ENCODE assay signal across 8 mouse cellular contexts in genomic region chr16:34004128-34004578, GRCm38 (mm10). TPM values are rescaled to one million over a fixed set of nuclear protein-coding genes. Genes with fewer than 3 reads are reported as not detected.
DNase-seq lines count a peak whose midpoint lies in the region; ATAC-seq lines count a peak whose summit lies in the region.

No protein-coding gene starts in this region.

- DNase-seq in embryo, embryonic 11 days = peak; percentile 31
- DNase-seq in embryo, embryonic 10.5 days (ENCODE audit: low spot score) = no peak
- peak; percentile 65 for DNase-seq in MN1 (ENCODE audit: low spot score)
- peak; percentile 24 for DNase-seq in gastrocnemius, adult 18-20 months (ENCODE audit: low spot score)
- no peak for DNase-seq in urinary bladder, postnatal 25 days (ENCODE audit: low spot score)

- H3K4me3 ChIP-seq in intestine, embryonic 16.5 days (ENCODE audit: low read length) = no peak overlapping the region

- peak; percentile 71 for ATAC-seq in intestine, embryonic 16.5 days
- peak; percentile 54 for ATAC-seq in megakaryocyte progenitor cell, adult 5-6 weeks (replicated peaks; ENCODE audit: poor library complexity)
- no peak for ATAC-seq in activated CD4-positive, CD25-positive, alpha-beta regulatory T cell, adult 4 months

- H3K27ac ChIP-seq in intestine, embryonic 16.5 days (ENCODE audit: low read length) = no peak overlapping the region

- no peak overlapping the region; the same call in 1 of the 2 replicates for H3K9ac ChIP-seq in intestine, embryonic 16.5 days (ENCODE audit: low read depth, low read length)

- no peaks in the 10 kb centered on the region for H3K36me3 ChIP-seq in intestine, embryonic 16.5 days (ENCODE audit: control insufficient read depth, insufficient read depth, low read length)

- H3K27me3 ChIP-seq in intestine, embryonic 16.5 days (replicated peaks; ENCODE audit: control insufficient read depth, insufficient read depth, low read length) = no peaks in the 10 kb centered on the region

- 42% methylated on average over 4 of the region's 4 CpGs for WGBS in intestine, embryonic 16.5 days

- H3K4me1 ChIP-seq in intestine, embryonic 16.5 days (ENCODE audit: control insufficient read depth, insufficient read depth, low read length) = peaks cover 14% of the 10 kb centered on the region

- H3K4me2 ChIP-seq in intestine, embryonic 16.5 days (ENCODE audit: low read depth, low read length) = no peak overlapping the region

- peaks cover 3% of the 10 kb centered on the region; the same call in 1 of the 2 replicates for H3K9me3 ChIP-seq in intestine, embryonic 16.5 days (ENCODE audit: control insufficient read depth, low read length)

RNA-seq across cellular contexts. Expression of gene Umps, which starts 37.3 kb away (rescaled TPM):
- 1 to 10 TPM; 5.8 to 6.8 TPM for total RNA-seq in gastrocnemius, adult 18-20 months (2021)
- polyA plus RNA-seq in intestine, embryonic 16.5 days (2015; fragmentation: Nextera tagmentation; extraction: Ambion mirVana) = 40.0 and 49.4 TPM in 2 replicates
- total RNA-seq in megakaryocyte progenitor cell, adult 5-6 weeks (2015) = 61.6 and 61.9 TPM in 2 replicates
- 111 and 113 TPM in 2 replicates for total RNA-seq in megakaryocyte progenitor cell, adult 5-6 weeks (2017)
- polyA plus RNA-seq in activated CD4-positive, CD25-positive, alpha-beta regulatory T cell, adult 4 months (2017; shearing (Covaris generic)) = 10 to 100 TPM; 27.4 to 37.8 TPM

Comparison
In these comparisons a context has a peak if more than half of its experiments do, and no peak if none do; other contexts are left out.
1. DNase-seq: peak in embryo, embryonic 11 days (single experiment), MN1 (single experiment) and gastrocnemius, adult 18-20 months (single experiment); none in embryo, embryonic 10.5 days (single experiment) and urinary bladder, postnatal 25 days (single experiment).
2. RNA of gene Umps, which starts 37.3 kb away (total RNA-seq): 61.6 to 113 TPM in megakaryocyte progenitor cell, adult 5-6 weeks; 5.8 to 6.8 TPM in gastrocnemius, adult 18-20 months; every median in the first group is over 4 times any median in the second.